Mouse (Mus musculus): ENCODE results near the gene Kntc1.

DNA sequence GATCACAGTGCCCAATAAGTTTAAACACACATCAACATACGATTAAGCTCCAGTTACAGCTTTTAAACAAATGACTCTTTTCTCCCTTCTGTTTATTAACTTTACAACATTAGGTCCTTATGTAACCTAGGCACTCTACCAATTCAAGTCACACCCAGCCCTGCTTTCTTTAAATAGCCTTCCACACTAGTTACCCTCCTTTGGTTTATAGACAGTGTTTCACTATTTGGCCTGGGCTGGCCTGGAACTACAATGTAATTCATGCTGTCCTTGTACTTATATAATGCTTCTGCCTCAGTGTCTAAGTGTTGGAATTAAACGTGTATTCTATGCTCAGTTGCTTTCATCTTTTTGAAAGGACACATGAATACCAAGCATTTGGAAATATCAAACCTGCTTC is 5.2 kb upstream of the Kntc1 start:
- TF ChIP-seq CTCF (IDR thresholded peaks at IDR 0.05; ENCODE audit: low read depth, low read length) (no peak), POLR2A (IDR thresholded peaks at IDR 0.05; ENCODE audit: extremely low read depth, insufficient read depth, low read length) (no peak)

Measured in liver, adult 2 months (tissue).